Mouse (Mus musculus) lung, adult 2 months (tissue): ENCODE measurements around the gene Uggt2.

ENCODE experiments used
- CTCF ChIP-seq: fragments of 200-500 bp; IDR thresholded peaks from 2 replicates; pipeline ENCODE4 v1.5.1; 2011; ENCODE audit warnings: mild to moderate bottlenecking, low read length, control low read depth; ENCODE audit not compliant: insufficient read depth
- POLR2A ChIP-seq: fragments of 200-500 bp; IDR thresholded peaks from 2 replicates; pipeline ENCODE4 v1.6.1; 2011; ENCODE audit warnings: low read depth, mild to moderate bottlenecking, control low read depth, low read length, borderline replicate concordance; ENCODE audit errors: extremely low read depth

DNA sequence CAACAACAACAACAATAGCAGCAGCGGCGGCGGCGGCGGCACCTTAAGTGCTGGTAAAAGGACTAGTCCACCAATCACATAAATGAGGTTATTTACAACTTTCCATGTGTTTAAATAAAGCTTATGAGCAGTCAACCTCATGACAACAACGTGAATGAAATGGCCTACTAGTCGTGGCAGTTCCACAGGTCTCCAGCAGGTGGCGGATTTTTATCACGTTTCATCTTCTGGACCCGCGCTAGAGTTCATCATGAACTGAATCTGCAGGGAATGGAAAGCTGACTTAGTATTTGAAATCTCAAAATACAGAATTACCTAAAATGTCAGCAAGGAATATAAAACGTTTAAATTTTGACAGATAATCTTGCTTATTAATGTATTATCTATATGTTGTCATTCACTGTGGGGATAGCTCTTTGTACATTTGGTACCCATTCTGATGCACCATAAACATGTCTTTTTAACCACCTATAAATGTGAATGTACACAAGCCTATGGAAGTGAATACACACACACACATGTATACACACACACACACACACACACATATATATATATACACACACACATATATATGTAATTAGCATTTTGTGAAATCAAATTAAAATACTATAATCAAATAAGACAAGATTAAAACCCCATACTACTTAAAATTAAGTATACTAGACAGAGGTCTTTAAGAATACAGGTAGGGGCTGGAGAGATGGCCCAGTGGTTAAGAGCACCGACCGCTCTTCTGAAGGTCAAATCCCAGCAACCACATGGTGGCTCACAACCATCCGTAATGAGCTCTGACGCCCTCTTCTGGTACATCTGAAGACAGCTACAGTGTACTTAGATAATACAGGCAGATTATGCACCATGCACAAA is 112.3 kb downstream of the Uggt2 start:
- peak; percentile 74 for TF ChIP-seq CTCF
- no peak for TF ChIP-seq POLR2A
